Mouse (Mus musculus): Measurements from ENCODE around the gene Baiap2. TPM values are rescaled to one million over a fixed set of nuclear protein-coding genes. Genes with fewer than 3 reads are reported as not detected.

Gene Baiap2
- total and polyA plus RNA-seq, 2 experiments from 2014 or later = 31.1 to 42.3 TPM

GRCm38 (mm10) chr11:119919897-119920296 is 22.7 kb upstream of the Baiap2 start:
- H3K27me3 ChIP-seq (ENCODE audit: insufficient read depth, low read length) = no peaks in the 10 kb centered on the region
- no peak overlapping the region for H3K4me3 ChIP-seq (ENCODE audit: low read depth, low read length)
- no peaks in the 10 kb centered on the region for H3K4me1 ChIP-seq (ENCODE audit: insufficient read depth)
- 67% methylated on average over 8 of the region's 8 CpGs for WGBS
- H3K9ac ChIP-seq = no peak overlapping the region
- no peaks in the 10 kb centered on the region for H3K9me3 ChIP-seq (ENCODE audit: low read length)
- ATAC-seq (peak; percentile 72), DNase-seq (peak; percentile 75)
- no peak overlapping the region for H3K4me2 ChIP-seq (ENCODE audit: low read depth)
- H3K27ac ChIP-seq (ENCODE audit: low read depth, low read length) = no peak overlapping the region
- TF ChIP-seq CTCF (IDR thresholded peaks at IDR 0.05; ENCODE audit: low read depth) = peak; percentile 93
- H3K36me3 ChIP-seq (ENCODE audit: insufficient read depth) = peaks cover 29% of the 10 kb centered on the region

- 89% methylated on average over 5 of the region's 5 CpGs for WGBS
- no peaks in the 10 kb centered on the region for H3K9me3 ChIP-seq (ENCODE audit: low read length)
Observed at GRCm38 (mm10) chr11:119920668-119921067, 21.9 kb upstream of the Baiap2 start.

GRCm38 (mm10) chr11:119925176-119925575 is 17.4 kb upstream of the Baiap2 start:
- no peaks in the 10 kb centered on the region for H3K27me3 ChIP-seq (ENCODE audit: insufficient read depth, low read length)
- no peak for ATAC-seq
- H3K4me3 ChIP-seq (ENCODE audit: low read depth, low read length) = no peak overlapping the region
- H3K36me3 ChIP-seq (ENCODE audit: insufficient read depth) = no peaks in the 10 kb centered on the region
- WGBS = 74% methylated on average over 5 of the region's 5 CpGs
- no peaks in the 10 kb centered on the region for H3K9me3 ChIP-seq (ENCODE audit: low read length)
- no peak overlapping the region for H3K9ac ChIP-seq
- no peak for DNase-seq
- H3K27ac ChIP-seq (ENCODE audit: low read depth, low read length) = no peak overlapping the region
- H3K4me2 ChIP-seq (ENCODE audit: low read depth) = no peak overlapping the region
- H3K4me1 ChIP-seq (ENCODE audit: insufficient read depth) = no peaks in the 10 kb centered on the region
- no peak for TF ChIP-seq CTCF (IDR thresholded peaks at IDR 0.05; ENCODE audit: low read depth)

More at GRCm38 (mm10) chr11:119920668-119921067, 21.9 kb upstream of the Baiap2 start:
- Histone ChIP-seq H3K4me3 (ENCODE audit: low read depth, low read length) (no peak overlapping the region), H3K36me3 (ENCODE audit: insufficient read depth) (peaks cover 29% of the 10 kb centered on the region), H3K4me2 (ENCODE audit: low read depth) (no peak overlapping the region), H3K4me1 (ENCODE audit: insufficient read depth) (no peaks in the 10 kb centered on the region), H3K27me3 (ENCODE audit: insufficient read depth, low read length) (no peaks in the 10 kb centered on the region), H3K9ac (no peak overlapping the region), H3K27ac (ENCODE audit: low read depth, low read length) (no peak overlapping the region)
- DNase-seq = no peak
- TF ChIP-seq CTCF (IDR thresholded peaks at IDR 0.05; ENCODE audit: low read depth) = no peak
- ATAC-seq = no peak

- H3K4me3 ChIP-seq (ENCODE audit: low read depth, low read length) = no peak overlapping the region
- no peak for TF ChIP-seq CTCF (IDR thresholded peaks at IDR 0.05; ENCODE audit: low read depth)
- no peak for ATAC-seq
- H3K4me1 ChIP-seq (ENCODE audit: insufficient read depth) = no peaks in the 10 kb centered on the region
- H3K27ac ChIP-seq (ENCODE audit: low read depth, low read length) = no peak overlapping the region
- no peaks in the 10 kb centered on the region for H3K9me3 ChIP-seq (ENCODE audit: low read length)
- no peak for DNase-seq
- H3K36me3 ChIP-seq (ENCODE audit: insufficient read depth) = no peaks in the 10 kb centered on the region
- WGBS = 75% methylated on average over 5 of the region's 5 CpGs
- no peak overlapping the region for H3K4me2 ChIP-seq (ENCODE audit: low read depth)
- H3K9ac ChIP-seq = no peak overlapping the region
- H3K27me3 ChIP-seq (ENCODE audit: insufficient read depth, low read length) = no peaks in the 10 kb centered on the region
Observed at GRCm38 (mm10) chr11:119926762-119927161, 15.8 kb upstream of the Baiap2 start.

- Histone ChIP-seq H3K36me3 (ENCODE audit: insufficient read depth) (no peaks in the 10 kb centered on the region), H3K4me3 (ENCODE audit: low read depth, low read length) (no peak overlapping the region), H3K9ac (no peak overlapping the region), H3K9me3 (ENCODE audit: low read length) (no peaks in the 10 kb centered on the region), H3K27me3 (ENCODE audit: insufficient read depth, low read length) (no peaks in the 10 kb centered on the region), H3K27ac (ENCODE audit: low read depth, low read length) (no peak overlapping the region), H3K4me2 (ENCODE audit: low read depth) (no peak overlapping the region), H3K4me1 (ENCODE audit: insufficient read depth) (no peaks in the 10 kb centered on the region)
- DNase-seq (no peak), ATAC-seq (no peak)
- no peak for TF ChIP-seq CTCF (IDR thresholded peaks at IDR 0.05; ENCODE audit: low read depth)
- WGBS = 74% methylated on average over 16 of the region's 16 CpGs
Observed at GRCm38 (mm10) chr11:119928023-119928681, 14.4 kb upstream of the Baiap2 start.

- no peak for DNase-seq
- TF ChIP-seq CTCF (IDR thresholded peaks at IDR 0.05; ENCODE audit: low read depth) = no peak
- Histone ChIP-seq H3K9me3 (ENCODE audit: low read length) (no peaks in the 10 kb centered on the region), H3K4me1 (ENCODE audit: insufficient read depth) (no peaks in the 10 kb centered on the region), H3K4me3 (ENCODE audit: low read depth, low read length) (no peak overlapping the region), H3K27me3 (ENCODE audit: insufficient read depth, low read length) (no peaks in the 10 kb centered on the region), H3K36me3 (ENCODE audit: insufficient read depth) (no peaks in the 10 kb centered on the region), H3K4me2 (ENCODE audit: low read depth) (no peak overlapping the region), H3K27ac (ENCODE audit: low read depth, low read length) (no peak overlapping the region), H3K9ac (no peak overlapping the region)
- 83% methylated on average over 6 of the region's 6 CpGs for WGBS
- no peak for ATAC-seq
Observed at GRCm38 (mm10) chr11:119929603-119930265, 12.8 kb upstream of the Baiap2 start.

- no peak overlapping the region for H3K4me2 ChIP-seq (ENCODE audit: low read depth)
- ATAC-seq = no peak
- no peaks in the 10 kb centered on the region for H3K36me3 ChIP-seq (ENCODE audit: insufficient read depth)
- H3K4me1 ChIP-seq (ENCODE audit: insufficient read depth) = peaks cover 17% of the 10 kb centered on the region
- 77% methylated on average over 10 of the region's 10 CpGs for WGBS
- H3K4me3 ChIP-seq (ENCODE audit: low read depth, low read length) = no peak overlapping the region
- H3K27me3 ChIP-seq (ENCODE audit: insufficient read depth, low read length) = no peaks in the 10 kb centered on the region
- no peak for TF ChIP-seq CTCF (IDR thresholded peaks at IDR 0.05; ENCODE audit: low read depth)
- H3K9ac ChIP-seq = no peak overlapping the region
- H3K9me3 ChIP-seq (ENCODE audit: low read length) = no peaks in the 10 kb centered on the region
- H3K27ac ChIP-seq (ENCODE audit: low read depth, low read length) = no peak overlapping the region
- no peak for DNase-seq
Observed at GRCm38 (mm10) chr11:119931809-119932208, 10.8 kb upstream of the Baiap2 start.
